Mouse (Mus musculus): ENCODE measurements at regions not wholly inside any gene's neighbourhood (a gene's known extent, or its start where the extent isn't known, plus 50 kb on each side); places are given as distances from the start of the nearest gene placed in this dataset.

GRCm38 (mm10) chr17:62280201-62280600, 600.9 kb downstream of the Efna5 start:
- TF ChIP-seq CTCF (IDR thresholded peaks at IDR 0.05; ENCODE audit: low read depth) (no peak), EP300 (IDR thresholded peaks at IDR 0.05; ENCODE audit: low read depth) (no peak)

All from liver, postnatal 0 days (tissue).